Mouse (Mus musculus) C2C12 (cell line): ENCODE measurements around the gene Gnat3.
A peak's percentile ranks its signal among the peaks of the same experiment; 100 is the strongest.

Experiments
- CEBPB ChIP-seq: IDR thresholded peaks from one replicate; pipeline ENCODE4 v1.6.1; 2011; ENCODE audit warnings: low read depth, mild to moderate bottlenecking, control low read depth, moderate library complexity
- CTCF ChIP-seq: IDR thresholded peaks from one replicate; pipeline ENCODE4 v1.5.1; 2011; ENCODE audit not compliant: control insufficient read depth, insufficient read depth, insufficient read length
- FOSL1 ChIP-seq: IDR thresholded peaks from one replicate; pipeline ENCODE4 v1.8.0; 2011; ENCODE audit warnings: mild to moderate bottlenecking, low read length; ENCODE audit not compliant: poor library complexity, insufficient read depth, severe bottlenecking
- MAX ChIP-seq: IDR thresholded peaks from one replicate; pipeline ENCODE4 v1.6.1; 2011; ENCODE audit warnings: mild to moderate bottlenecking, control low read depth
- MYOD1 ChIP-seq: IDR thresholded peaks from one replicate; pipeline ENCODE4 v1.6.1; 2011; ENCODE audit warnings: low read depth; ENCODE audit not compliant: control insufficient read depth, insufficient read length
- MYOG ChIP-seq: IDR thresholded peaks from one replicate; pipeline ENCODE4 v1.6.1; 2011; ENCODE audit not compliant: control insufficient read depth, insufficient read length; ENCODE audit errors: extremely low read depth
- USF1 ChIP-seq: IDR thresholded peaks from one replicate; pipeline ENCODE4 v1.6.1; 2011; ENCODE audit warnings: low read depth, mild to moderate bottlenecking, control low read depth, moderate library complexity

DNA sequence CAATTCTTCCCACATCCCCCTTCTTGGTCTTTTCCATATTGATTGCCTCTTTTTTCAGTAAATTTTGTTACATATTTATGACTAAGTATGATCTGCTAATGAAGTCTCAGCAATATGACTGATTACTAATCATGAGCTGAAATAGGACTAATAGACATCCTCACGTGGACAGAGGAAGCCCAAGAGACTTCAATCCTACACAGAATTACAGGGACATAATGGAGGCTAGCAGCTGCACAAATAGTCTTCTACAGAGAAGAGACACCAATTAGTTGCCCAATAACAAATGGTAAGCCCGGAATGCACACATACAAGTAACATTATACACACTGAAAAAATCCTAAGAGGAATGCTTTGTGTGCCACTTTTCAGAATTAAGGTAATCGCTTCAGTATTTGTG, 24.3 kb downstream of the Gnat3 start:
- TF ChIP-seq MYOD1 (peak; percentile 85), MAX (no peak), CTCF (no peak), FOSL1 (no peak), USF1 (peak; percentile 76), MYOG (no peak), CEBPB (no peak)
